Mouse (Mus musculus): Measurements from ENCODE around the gene Frrs1l.

DNA sequence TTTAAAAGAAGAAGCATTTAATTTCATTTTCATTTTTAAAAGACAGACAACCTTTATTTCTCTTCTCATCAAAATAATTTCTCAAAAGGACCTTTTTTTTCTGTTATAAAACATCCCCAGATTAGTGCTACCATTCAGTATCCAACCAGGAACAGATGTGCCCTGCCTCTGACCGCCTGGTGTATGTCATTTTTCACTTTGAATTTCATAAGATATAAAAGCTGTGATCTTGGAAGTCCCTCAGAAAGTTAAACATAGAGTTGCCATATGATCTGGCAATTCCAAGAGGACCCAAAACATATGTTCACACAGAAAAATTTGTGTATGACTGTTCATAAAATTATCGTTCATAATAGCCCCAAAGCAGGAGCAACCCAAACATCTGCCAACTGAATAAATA is 1.8 kb upstream of the Frrs1l start:
- TF ChIP-seq USF1 (IDR thresholded peaks at IDR 0.05; ENCODE audit: low read depth) (no peak), MAX (IDR thresholded peaks at IDR 0.05) (no peak), CTCF (IDR thresholded peaks at IDR 0.05; ENCODE audit: control insufficient read depth, insufficient read depth, insufficient read length) (no peak)

All from C2C12 (cell line).